Mouse (Mus musculus) C3H10T1/2 (cell line): ENCODE data around the gene Tmem109. TPM values are rescaled to one million over a fixed set of nuclear protein-coding genes. Genes with fewer than 3 reads are reported as not detected.

Experiments
- polyA plus RNA-seq, 2 experiments: library from polyadenylated mRNA; unstranded; fragments of >200 nt; fragmentation: generic; extraction: Trizol; gene quantifications; one replicate each; pipeline ENCODE4 v1.2.1; 2012; ENCODE audit warnings: missing spikeins in 2 of 2

The Tmem109 gene
- polyA plus RNA-seq: 100 to 1,000 TPM in 1 of 2 experiments, 10 to 100 TPM in 1; 86.0 to 103 TPM

DNA sequence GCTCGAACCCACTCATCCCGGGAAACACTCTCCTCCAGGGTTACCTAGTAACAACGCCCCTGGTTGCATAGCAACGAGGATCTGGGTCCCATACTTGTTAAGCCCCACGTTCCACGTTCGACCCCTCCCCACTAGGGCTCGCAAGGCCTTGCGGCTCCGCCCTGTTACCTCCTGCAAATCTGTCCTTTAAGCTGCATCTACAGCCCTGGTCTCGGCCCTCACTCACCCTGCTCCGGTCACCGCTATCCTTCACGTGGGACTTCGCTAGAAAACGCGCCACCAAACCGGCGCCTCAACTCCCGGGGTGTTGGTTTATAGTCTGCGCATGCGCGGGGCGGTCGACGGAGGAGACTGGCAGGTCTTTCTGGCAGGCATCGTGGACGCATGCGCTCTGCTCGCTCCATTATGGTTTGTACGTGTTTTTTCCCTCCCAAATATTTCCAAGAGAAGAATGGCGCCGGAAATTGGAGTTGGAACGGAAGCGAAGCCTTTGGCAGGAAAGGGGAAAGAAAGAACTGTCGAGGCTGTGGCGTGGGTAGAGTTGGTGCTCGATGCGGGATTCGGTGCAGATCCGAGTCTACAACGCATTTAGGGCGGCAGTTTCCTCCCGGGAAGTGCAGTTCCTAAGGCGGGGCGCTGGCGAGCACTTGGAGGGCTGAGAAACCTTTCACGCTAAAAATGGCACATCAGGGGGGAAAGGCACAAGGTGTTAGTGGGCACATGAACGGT is at the start of gene Tmem109:
TSS of gene Tmem109 (minus strand) at position 576 of the 729 bp plus-strand sequence.

DNA sequence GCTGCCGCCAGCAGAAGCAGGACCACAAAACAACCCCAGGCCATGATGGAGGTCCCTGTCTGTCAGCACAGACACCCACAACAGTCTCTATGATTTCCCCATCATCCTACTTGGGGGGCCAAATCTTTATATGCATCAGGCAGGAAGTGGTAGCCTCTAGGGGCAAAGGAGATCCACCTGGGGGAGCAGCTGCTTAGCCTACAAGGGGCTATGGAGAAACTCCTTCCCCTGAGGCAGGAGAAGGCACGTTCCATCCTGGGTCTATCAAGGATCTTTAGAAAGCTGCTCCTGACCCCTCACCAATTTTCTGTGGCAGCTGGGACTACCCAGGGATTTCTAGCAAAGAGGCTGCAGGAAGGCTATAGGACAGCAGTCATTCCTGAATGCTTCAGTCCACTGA is 38.7 kb upstream of the Tmem109 start, which contains the start of gene Zp1:
TSS of gene Zp1 (minus strand) at position 101 of the 400 bp plus-strand sequence.

DNA sequence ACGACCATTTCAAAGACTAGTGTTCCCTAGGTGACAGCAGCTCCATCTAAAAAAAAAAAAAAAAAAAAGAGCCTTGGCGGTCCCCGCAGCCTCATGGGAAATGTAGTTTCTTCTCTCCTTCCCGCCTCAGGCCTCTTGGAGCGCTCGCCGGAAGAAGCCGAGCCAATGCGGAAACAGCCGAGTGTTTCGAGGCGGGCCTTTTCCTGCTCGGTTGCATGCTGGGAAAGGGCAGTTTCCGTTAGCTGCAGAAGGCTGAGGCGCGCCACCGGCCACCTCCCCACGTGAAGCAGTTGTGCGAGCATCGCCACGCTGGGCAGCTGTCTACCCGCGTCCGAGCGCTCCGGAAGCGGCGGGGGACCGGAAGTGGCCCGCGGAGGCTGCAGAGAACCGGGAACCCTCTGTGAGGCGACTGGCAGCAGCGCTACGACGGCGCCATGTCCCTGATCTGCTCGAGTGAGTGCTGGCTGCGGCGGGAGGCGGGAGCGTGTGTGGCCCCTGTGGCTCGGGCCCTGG is 13.3 kb upstream of the Tmem109 start, which contains the start of gene Prpf19:
TSS of gene Prpf19 (plus strand) at position 216 of the 513 bp plus-strand sequence.

DNA sequence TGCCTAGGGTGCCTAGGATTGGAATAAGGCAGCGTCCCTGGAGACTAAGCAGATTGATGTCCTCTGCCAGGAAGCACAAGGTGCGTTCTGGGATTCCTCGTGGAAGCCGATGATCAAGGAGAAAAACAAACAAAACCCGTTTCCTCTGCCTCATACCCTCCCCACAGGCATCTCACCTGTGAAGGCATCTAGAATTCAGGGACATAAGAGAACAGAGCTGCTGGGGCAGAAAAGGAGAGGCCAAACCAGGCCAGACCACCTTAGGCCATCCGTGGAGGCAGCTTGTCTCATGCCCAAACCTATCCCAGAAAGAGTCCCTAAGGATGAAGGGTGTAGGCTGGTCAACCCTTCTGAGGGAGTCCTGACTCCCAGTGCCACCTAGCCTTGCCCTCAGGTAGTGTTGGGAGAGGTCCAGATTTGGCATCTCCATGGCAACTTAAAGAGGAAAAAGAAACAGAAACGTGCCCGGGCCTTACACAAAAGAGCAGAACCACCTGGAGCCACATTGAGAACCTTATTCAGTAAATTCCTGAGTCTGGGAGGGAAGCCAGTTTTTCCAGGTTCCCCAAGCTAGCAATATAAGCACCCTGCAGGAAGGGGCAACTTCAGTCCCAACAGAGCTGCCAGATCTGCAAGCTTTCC is 11.8 kb downstream of the Tmem109 start, which contains the start of gene Tmem132a:
TSS of gene Tmem132a (minus strand) at position 55 of the 642 bp plus-strand sequence.

DNA sequence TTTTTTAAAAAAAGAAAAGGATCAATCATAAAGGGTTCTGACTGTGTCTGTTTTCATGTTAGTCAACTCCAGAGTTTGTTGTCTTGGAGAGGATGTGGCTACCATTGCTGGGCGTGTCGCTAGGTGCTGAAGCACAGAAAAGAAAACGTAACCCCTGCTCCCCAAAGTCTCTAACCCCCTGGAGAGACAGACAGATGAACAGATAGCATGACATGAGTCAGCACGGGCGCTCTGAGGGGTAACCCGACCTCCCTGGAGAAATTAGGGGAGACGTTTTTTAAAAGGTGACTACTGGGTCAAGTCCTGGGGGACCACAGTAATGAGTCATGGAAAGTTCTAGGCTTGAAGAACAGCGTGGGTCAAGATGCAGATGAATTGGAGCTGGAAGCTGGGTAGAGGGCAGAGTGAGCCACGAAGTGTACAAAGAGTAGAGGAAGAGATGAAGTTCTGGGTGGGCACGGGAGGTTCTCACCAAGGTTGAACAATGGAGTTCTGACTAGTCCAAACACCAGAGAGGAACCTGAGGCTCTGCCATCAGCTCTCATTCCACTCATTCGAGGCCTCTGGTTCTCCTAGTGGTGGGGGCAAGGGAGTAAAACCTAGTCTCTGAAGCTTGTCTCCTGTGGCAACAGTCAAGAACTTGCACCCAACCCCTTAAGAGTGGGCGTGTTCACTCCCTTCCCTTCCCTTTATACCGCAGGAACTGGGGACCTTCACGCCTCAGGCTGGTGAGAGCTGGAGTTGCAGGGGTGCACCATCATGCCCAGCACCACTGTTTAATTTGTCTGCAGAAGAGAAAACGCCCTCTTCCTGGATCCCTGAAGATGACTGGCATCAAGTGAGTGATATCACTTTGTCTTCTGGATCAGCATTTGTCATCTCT is 42.5 kb downstream of the Tmem109 start, which contains the start of gene Slc15a3:
TSS of gene Slc15a3 (plus strand) at position 718 of the 883 bp plus-strand sequence.

DNA sequence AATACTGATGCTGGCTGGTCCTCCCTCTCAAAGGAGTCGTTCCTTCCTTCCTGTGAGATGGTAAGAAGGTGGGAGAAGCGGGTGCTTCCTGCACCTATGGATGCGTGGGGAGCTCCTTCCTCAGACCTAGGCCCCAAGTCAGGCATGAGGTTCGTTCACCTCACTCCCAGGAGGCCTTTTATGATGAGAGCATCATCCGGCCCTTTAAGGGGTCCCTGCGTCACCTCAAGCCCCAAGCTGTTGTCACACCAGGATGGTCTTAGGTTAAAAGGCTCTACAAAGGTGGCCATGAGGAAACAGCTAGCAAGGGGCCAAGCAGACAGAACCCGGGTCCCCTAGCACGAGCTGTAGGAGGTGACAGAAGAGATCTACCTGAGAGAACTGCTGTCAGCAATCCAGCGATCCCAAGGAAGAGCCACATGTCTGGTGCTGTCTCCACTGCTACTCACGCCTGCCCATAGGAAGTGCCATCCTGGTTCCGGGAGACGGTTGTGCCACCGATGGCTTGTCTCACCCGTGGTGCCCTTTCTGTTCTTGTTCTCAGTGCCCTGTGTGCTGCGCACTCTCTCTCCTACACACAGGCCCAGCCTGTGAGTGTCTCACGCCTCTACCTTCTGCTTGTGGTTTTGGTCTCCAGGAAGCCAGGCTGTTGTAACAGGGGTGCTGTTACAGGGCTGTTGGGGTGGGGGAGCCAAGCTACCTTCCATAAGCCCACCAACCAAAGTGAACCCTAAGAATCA is 52.2 kb downstream of the Tmem109 start, which contains the start of gene Cd6:
TSS of gene Cd6 (minus strand) at position 623 of the 740 bp plus-strand sequence.

Other genes starting within 250 kb of the Tmem109 start
- under 1 TPM; 0.04 to 0.20 TPM for gene Vwce, start 247.8 kb downstream of the Tmem109 start, polyA plus RNA-seq
- under 1 TPM in 1 of 2 experiments, not detected in 1; 0.01 TPM for gene Pga5, start 203.9 kb downstream of the Tmem109 start, polyA plus RNA-seq
- 10 to 100 TPM; 13.6 to 25.7 TPM for gene Vps37c, start 193.3 kb downstream of the Tmem109 start, polyA plus RNA-seq
- under 1 TPM in 1 of 2 experiments, not detected in 1; 0.05 TPM for gene Cd5, start 143.0 kb downstream of the Tmem109 start, polyA plus RNA-seq
- not detected for gene Cd6, start 51.9 kb downstream of the Tmem109 start, polyA plus RNA-seq
- gene Slc15a3, start 42.3 kb downstream of the Tmem109 start, polyA plus RNA-seq: under 1 TPM; 0.14 to 0.30 TPM
- gene Tmem132a, start 12.1 kb downstream of the Tmem109 start, polyA plus RNA-seq: 10 to 100 TPM; 29.2 to 92.3 TPM
- gene Prpf19, start 13.2 kb upstream of the Tmem109 start, polyA plus RNA-seq: 100 to 1,000 TPM; 204 to 245 TPM
- gene Zp1, start 38.6 kb upstream of the Tmem109 start, polyA plus RNA-seq: under 1 TPM in 1 of 2 experiments, not detected in 1; 0.17 TPM
- under 1 TPM; 0.01 to 0.06 TPM for gene Ptgdr2, start 55.2 kb upstream of the Tmem109 start, polyA plus RNA-seq
- 10 to 100 TPM; 12.0 to 31.9 TPM for gene Ccdc86, start 67.3 kb upstream of the Tmem109 start, polyA plus RNA-seq
- gene Ms4a10, start 92.7 kb upstream of the Tmem109 start, polyA plus RNA-seq: not detected
- gene Ms4a15, start 111.2 kb upstream of the Tmem109 start, polyA plus RNA-seq: not detected
- gene Ms4a18, start 136.0 kb upstream of the Tmem109 start, polyA plus RNA-seq: not detected
- gene Ms4a8a, start 199.1 kb upstream of the Tmem109 start, polyA plus RNA-seq: not detected
- not detected for gene 1700017D01Rik, start 248.9 kb upstream of the Tmem109 start, polyA plus RNA-seq